Mouse (Mus musculus) adrenal gland, postnatal 4 days (tissue): ENCODE results near the gene Usp37. TPM values are rescaled to one million over a fixed set of nuclear protein-coding genes. Genes with fewer than 3 reads are reported as not detected.

Experiments
- microRNA-seq: library from miRNA; unstranded; fragments of <30 nt; microRNA quantifications from one replicate; pipeline ENCODE4 v1.2.0, GENCODE M21; 2021
- total RNA-seq, 2 experiments: library from RNA; stranded (reverse); gene quantifications; 2 replicates each; pipeline ENCODE4 v1.2.3; 2021

Gene Usp37
- total RNA-seq, 2 experiments from 2014 or later, result 28.4 to 31.1 TPM

Small RNA genes within 50 kb of the gene (microRNA-seq; reads per million reads assigned to microRNA genes)
- gene Gm25035 (not detected), gene Mir26b (30,083 reads per million, percentile 98 among the genes with 10 or more reads in this experiment)

Other genes with a start within 250 kb of the Usp37 start
- gene Tmbim1, start 238.7 kb downstream of the Usp37 start, total RNA-seq, result 10 to 100 TPM; 65.8 to 72.4 TPM
- under 1 TPM; 0.48 to 0.50 TPM for gene Catip, start 182.2 kb downstream of the Usp37 start, total RNA-seq
- 10 to 100 TPM; 10.2 to 13.6 TPM for gene Slc11a1, start 169.1 kb downstream of the Usp37 start, total RNA-seq
- 100 to 1,000 TPM; 156 to 162 TPM for gene Ctdsp1, start 152.8 kb downstream of the Usp37 start, total RNA-seq
- gene Vil1, start 134.9 kb downstream of the Usp37 start, total RNA-seq, result 1 to 10 TPM; 1.6 to 7.1 TPM
- gene Cnot9, start 38.2 kb downstream of the Usp37 start, total RNA-seq, result 10 to 100 TPM; 43.9 to 44.4 TPM
- gene Plcd4, start 1.4 kb downstream of the Usp37 start, total RNA-seq, result 1 to 10 TPM in 1 of 2 experiments, under 1 TPM in 1; 0.90 to 1.1 TPM
- gene Zfp142, start 44.0 kb upstream of the Usp37 start, total RNA-seq, result 10 to 100 TPM; 15.7 to 15.8 TPM
- 10 to 100 TPM; 22.2 to 23.5 TPM for gene Bcs1l, start 44.0 kb upstream of the Usp37 start, total RNA-seq
- 10 to 100 TPM; 51.9 to 58.5 TPM for gene Rnf25, start 57.1 kb upstream of the Usp37 start, total RNA-seq
- gene Stk36, start 57.2 kb upstream of the Usp37 start, total RNA-seq, result 1 to 10 TPM; 5.1 to 6.0 TPM
- gene Ttll4, start 117.5 kb upstream of the Usp37 start, total RNA-seq, result 10 to 100 TPM; 27.8 to 30.2 TPM
- gene Cyp27a1, start 169.3 kb upstream of the Usp37 start, total RNA-seq, result 1 to 10 TPM; 6.2 to 8.0 TPM
- under 1 TPM; 0.42 to 0.45 TPM for gene Prkag3, start 204.9 kb upstream of the Usp37 start, total RNA-seq
- 1 to 10 TPM; 3.1 to 3.5 TPM for gene Wnt6, start 227.6 kb upstream of the Usp37 start, total RNA-seq
- gene Wnt10a, start 247.2 kb upstream of the Usp37 start, total RNA-seq, result under 1 TPM; 0.23 to 0.50 TPM